Mouse (Mus musculus) lung, embryonic 15.5 days (tissue): ENCODE measurements at regions not wholly inside any gene's neighbourhood (a gene's known extent, or its start where the extent isn't known, plus 50 kb on each side); places are given as distances from the start of the nearest gene placed in this dataset.

Experiments
- ATAC-seq: fragments of 200-750 bp; cut with Nextera tagmentation; 2 replicates; pipeline ENCODE4 v1.8.0; 2017; ENCODE audit warnings: moderate number of reproducible peaks, borderline replicate concordance; ENCODE audit not compliant: low FRiP score, low TSS enrichment; ENCODE audit errors: extremely low read depth
- H3K27ac ChIP-seq: fragments of 300-500 bp; sonication (generic); 2 replicates; pipeline ENCODE4 v1.5.1; 2015; ENCODE audit warnings: moderate library complexity, mild to moderate bottlenecking, inconsistent platforms
- H3K27me3 ChIP-seq: fragments of 300-500 bp; sonication (generic); 2 replicates; pipeline ENCODE4 v1.6.1; 2015; ENCODE audit warnings: inconsistent platforms
- H3K36me3 ChIP-seq: fragments of 300-500 bp; sonication (generic); 2 replicates; pipeline ENCODE4 v1.6.1; 2015; ENCODE audit warnings: inconsistent platforms
- H3K4me1 ChIP-seq: fragments of 300-500 bp; sonication (generic); 2 replicates; pipeline ENCODE4 v1.6.1; 2015; ENCODE audit warnings: inconsistent platforms
- H3K4me2 ChIP-seq: fragments of 300-500 bp; sonication (generic); 2 replicates; pipeline ENCODE4 v1.6.1; 2015; ENCODE audit warnings: inconsistent platforms, mild to moderate bottlenecking, moderate library complexity
- H3K4me3 ChIP-seq: fragments of 300-500 bp; sonication (generic); 2 replicates; pipeline ENCODE4 v1.5.1; 2015; ENCODE audit warnings: mild to moderate bottlenecking, inconsistent platforms
- H3K9ac ChIP-seq: fragments of 300-500 bp; sonication (generic); 2 replicates; pipeline ENCODE4 v1.6.1; 2015; ENCODE audit warnings: inconsistent platforms
- H3K9me3 ChIP-seq: fragments of 300-500 bp; sonication (generic); 2 replicates; pipeline ENCODE4 v1.6.1; 2016; ENCODE audit warnings: inconsistent platforms
- WGBS: fragments of 180-500 bp; shearing (Covaris S2); methylation state at CpG from one replicate; pipeline ENCODE4 v1.1.7; 2015; 5-methylcytosine and 5-hydroxymethylcytosine counted together

DNA sequence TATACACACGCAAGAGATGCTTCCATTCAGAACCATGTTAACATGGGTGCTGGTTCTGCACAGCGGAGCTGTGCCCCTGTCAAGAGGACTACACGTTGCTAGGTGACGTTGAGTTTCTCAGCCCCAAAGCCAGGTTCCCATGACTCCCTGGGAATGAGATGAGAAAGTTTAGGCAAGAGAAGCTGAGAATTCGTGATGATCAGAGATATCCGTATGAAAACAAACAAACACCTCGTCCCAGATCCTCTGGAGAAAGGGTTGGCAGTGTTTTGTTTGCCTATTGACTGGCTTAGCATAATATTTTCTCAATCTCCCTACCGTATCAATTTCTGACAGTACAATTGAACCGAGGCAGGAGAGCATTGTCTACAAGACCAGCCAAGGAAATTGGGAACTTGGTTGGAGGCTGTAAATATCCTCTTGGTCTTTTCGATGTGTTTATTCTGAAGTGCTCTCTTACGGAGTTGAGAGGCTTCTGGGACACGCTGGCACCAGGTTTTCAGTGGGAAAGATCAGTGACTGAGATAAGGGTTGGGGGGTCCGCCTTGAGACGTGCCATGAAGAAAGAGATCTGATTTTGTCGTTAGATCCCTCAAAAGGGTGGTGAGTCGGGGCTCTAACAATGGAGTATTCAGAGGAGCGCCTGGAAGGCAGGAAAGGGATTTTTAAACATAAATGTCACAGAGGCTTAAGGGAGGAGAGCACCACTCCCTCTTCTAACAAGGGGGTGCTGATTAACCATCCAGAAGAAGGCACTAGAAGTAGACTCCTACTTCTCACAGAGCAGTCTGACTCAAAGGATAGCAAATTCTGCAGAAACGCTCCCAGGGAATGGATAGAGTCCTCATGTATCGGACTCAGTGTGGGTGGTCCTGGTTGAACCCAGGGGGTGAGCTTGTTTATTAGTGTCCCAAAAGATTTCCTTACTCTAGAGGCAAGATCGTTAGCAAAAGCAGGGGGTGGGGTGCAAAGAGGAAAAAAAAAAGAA is 70.5 kb upstream of the Gm45716 start:
- Histone ChIP-seq H3K27me3 (no peaks in the 10 kb centered on the region), H3K4me2 (peak overlapping the region; percentile 42), H3K4me3 (no peak overlapping the region), H3K9ac (no peak overlapping the region), H3K4me1 (peaks cover 34% of the 10 kb centered on the region), H3K27ac (peak overlapping the region; percentile 84), H3K9me3 (no peaks in the 10 kb centered on the region), H3K36me3 (no peaks in the 10 kb centered on the region)
- WGBS, result 14% methylated on average over 20 of the region's 20 CpGs
- ATAC-seq, result peak; percentile 68; the same call in 1 of the 2 replicates

DNA sequence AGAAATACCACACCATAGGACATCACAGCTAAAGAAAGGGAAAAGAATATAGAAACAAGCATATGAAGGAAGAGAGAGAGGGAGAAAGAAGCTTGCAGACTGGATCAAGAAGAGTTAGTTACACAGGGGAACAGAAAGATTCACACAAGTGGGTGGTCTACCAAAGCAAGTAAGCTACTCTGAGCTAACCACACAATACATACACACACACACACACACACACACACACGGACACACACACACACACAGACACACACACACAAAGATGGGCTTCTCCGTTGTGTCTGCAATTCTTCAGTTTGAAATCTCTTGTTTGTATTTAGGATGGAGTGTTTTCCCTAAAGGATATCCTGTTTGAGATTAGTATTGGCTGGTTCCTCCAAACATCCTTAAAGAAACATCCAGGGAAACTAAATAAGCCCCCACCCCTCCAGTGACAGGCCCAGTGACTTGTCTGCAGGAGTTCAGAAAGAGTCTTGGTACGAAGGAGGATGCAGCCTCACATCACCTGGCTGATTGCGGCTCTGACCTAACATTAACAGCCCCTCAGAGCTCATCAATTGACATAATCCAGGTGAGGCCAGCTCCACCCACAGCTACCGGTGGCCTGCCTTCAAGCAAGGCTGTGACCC is 69.7 kb upstream of the Gm45716 start:
- no peaks in the 10 kb centered on the region for H3K9me3 ChIP-seq
- peak; percentile 24; the same call in 1 of the 2 replicates for ATAC-seq
- H3K4me1 ChIP-seq, result peaks cover 42% of the 10 kb centered on the region
- H3K27me3 ChIP-seq, result no peaks in the 10 kb centered on the region
- H3K9ac ChIP-seq, result no peak overlapping the region
- H3K27ac ChIP-seq, result peak overlapping the region; percentile 84
- H3K36me3 ChIP-seq, result no peaks in the 10 kb centered on the region
- WGBS, result 37% methylated on average over 5 of the region's 5 CpGs
- peak overlapping the region; percentile 42 for H3K4me2 ChIP-seq
- no peak overlapping the region for H3K4me3 ChIP-seq

DNA sequence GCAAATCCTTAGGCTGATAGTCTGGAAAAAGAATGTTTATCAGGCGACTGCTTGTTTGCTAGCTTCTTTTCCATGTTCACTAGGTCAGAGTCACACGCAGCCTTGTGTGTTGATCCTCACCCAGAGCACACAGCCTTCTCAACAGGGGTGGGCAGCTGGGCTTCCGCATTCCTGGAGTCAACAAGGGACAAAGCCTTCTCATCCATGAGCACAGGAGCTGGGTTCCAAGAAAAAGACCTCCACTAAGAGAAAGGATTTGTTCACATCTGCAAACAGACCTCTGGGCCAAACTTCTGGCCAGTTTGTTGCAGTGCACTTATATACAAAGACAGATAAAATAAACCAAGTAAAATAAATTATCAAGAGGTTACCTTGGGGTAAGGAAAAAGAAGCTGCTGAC is 65.6 kb upstream of the Gm45716 start:
- Histone ChIP-seq H3K27me3 (no peaks in the 10 kb centered on the region), H3K9me3 (no peaks in the 10 kb centered on the region), H3K9ac (no peak overlapping the region), H3K4me1 (peaks cover 37% of the 10 kb centered on the region), H3K4me2 (no peak overlapping the region), H3K27ac (peak overlapping the region; percentile 79), H3K36me3 (no peaks in the 10 kb centered on the region), H3K4me3 (no peak overlapping the region)
- peak; percentile 86 for ATAC-seq
- WGBS, result 11% methylated on average over 3 of the region's 3 CpGs

DNA sequence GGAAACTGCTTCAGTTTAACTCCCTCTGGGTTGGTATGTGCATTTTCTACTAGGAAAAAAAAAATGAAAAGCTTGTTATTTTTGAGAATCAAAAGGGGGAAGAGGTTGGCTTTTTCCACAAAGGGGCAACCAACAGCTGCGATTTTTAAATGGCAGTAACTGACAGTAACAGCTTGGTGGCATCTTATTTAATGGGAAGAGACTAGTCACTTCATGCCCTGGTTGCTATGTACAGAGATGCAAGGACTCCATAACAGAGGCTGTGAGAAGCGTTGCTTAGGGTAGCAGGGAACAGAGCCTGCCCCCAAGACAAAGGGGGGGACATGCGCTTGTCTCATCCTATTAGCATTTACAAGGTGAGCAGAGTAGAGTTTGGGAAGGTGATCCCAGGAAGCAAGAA is 64.8 kb upstream of the Gm45716 start:
- WGBS, result 50% methylated on average over 3 of the region's 3 CpGs
- Histone ChIP-seq H3K4me3 (no peak overlapping the region), H3K9ac (no peak overlapping the region), H3K27me3 (no peaks in the 10 kb centered on the region), H3K4me2 (no peak overlapping the region), H3K36me3 (no peaks in the 10 kb centered on the region), H3K27ac (peak overlapping the region; percentile 79), H3K9me3 (no peaks in the 10 kb centered on the region), H3K4me1 (peaks cover 29% of the 10 kb centered on the region)
- ATAC-seq, result peak; percentile 68; the same call in 1 of the 2 replicates

DNA sequence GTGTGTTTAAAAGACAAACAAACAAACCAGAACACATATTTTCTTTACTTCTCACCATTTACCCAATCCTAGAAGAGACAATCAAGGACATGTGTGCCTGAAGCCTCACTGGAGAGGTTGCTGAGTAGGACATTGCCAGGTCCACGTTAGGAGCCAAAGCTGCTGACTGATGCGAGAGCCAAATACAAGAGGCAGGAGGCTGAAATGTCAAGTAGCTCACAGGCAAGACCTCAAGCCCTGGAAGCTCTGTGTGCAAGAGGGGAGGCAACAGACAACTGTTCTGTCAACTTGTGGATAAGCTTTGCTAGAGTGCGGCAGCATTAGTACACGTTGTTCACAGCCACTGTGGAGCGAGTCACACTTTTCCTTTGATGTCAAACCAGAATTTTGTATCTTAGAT is 63.6 kb upstream of the Gm45716 start:
- H3K27ac ChIP-seq, result no peak overlapping the region
- H3K4me1 ChIP-seq, result peaks cover 21% of the 10 kb centered on the region
- no peaks in the 10 kb centered on the region for H3K27me3 ChIP-seq
- no peaks in the 10 kb centered on the region for H3K9me3 ChIP-seq
- no peaks in the 10 kb centered on the region for H3K36me3 ChIP-seq
- WGBS, result 64% methylated on average over 5 of the region's 5 CpGs
- ATAC-seq, result no peak
- no peak overlapping the region for H3K4me2 ChIP-seq
- H3K9ac ChIP-seq, result no peak overlapping the region
- no peak overlapping the region for H3K4me3 ChIP-seq

DNA sequence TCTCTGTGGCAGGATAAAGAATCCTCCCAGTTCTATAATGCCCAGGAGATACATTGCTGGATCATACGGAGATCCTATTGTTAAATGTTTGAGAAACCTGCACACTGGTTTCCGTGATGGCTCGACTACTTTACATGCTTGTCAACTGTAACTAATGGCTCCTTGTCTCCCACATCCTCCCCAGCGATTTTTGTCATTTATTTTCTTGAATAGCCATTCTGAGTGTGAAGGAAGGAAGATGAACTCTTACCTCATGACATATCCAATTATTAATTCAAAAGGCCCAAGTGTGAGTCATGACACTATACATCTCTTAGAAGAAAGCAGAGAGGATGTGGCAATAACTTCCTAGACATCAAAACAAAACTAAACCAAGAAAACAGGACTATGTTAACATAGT is 61.2 kb upstream of the Gm45716 start:
- Histone ChIP-seq H3K36me3 (no peaks in the 10 kb centered on the region), H3K9ac (no peak overlapping the region), H3K4me3 (no peak overlapping the region), H3K9me3 (no peaks in the 10 kb centered on the region), H3K27ac (no peak overlapping the region), H3K27me3 (no peaks in the 10 kb centered on the region), H3K4me1 (peaks cover 31% of the 10 kb centered on the region), H3K4me2 (no peak overlapping the region)
- ATAC-seq, result no peak
- 60% methylated on average over 4 of the region's 4 CpGs for WGBS

DNA sequence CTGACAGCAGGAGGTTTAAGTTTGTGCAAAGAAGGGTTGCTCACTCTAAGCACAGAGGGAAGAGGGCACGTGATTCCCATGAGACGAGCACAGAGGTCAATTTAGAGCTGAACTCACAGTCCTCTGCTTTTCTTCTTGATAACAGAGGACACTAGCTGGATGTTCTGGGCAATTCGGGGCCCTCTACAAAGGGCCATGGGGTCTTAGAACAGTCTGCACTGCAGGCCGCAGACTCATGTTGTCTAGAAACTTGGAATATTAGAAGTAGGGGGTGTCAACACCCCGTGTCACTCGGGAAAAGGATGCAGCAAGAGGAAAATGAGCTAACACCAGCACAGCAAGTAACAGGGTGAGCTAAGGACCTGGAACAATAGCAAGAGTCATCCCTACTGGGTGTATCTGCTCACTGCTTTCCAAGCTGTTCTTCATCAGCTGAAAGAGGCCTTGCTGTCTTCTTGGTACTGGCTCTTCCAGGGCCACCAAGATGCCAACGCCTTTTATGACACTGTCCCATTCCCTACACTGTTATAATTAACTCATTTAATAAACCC is 58.5 kb upstream of the Gm45716 start:
- peaks cover 17% of the 10 kb centered on the region for H3K4me1 ChIP-seq
- WGBS, result 75% methylated on average over 7 of the region's 7 CpGs
- no peak for ATAC-seq
- no peak overlapping the region for H3K9ac ChIP-seq
- H3K4me2 ChIP-seq, result no peak overlapping the region
- no peaks in the 10 kb centered on the region for H3K36me3 ChIP-seq
- no peaks in the 10 kb centered on the region for H3K9me3 ChIP-seq
- H3K4me3 ChIP-seq, result no peak overlapping the region
- H3K27me3 ChIP-seq, result no peaks in the 10 kb centered on the region
- no peak overlapping the region; the same call in 1 of the 2 replicates for H3K27ac ChIP-seq

DNA sequence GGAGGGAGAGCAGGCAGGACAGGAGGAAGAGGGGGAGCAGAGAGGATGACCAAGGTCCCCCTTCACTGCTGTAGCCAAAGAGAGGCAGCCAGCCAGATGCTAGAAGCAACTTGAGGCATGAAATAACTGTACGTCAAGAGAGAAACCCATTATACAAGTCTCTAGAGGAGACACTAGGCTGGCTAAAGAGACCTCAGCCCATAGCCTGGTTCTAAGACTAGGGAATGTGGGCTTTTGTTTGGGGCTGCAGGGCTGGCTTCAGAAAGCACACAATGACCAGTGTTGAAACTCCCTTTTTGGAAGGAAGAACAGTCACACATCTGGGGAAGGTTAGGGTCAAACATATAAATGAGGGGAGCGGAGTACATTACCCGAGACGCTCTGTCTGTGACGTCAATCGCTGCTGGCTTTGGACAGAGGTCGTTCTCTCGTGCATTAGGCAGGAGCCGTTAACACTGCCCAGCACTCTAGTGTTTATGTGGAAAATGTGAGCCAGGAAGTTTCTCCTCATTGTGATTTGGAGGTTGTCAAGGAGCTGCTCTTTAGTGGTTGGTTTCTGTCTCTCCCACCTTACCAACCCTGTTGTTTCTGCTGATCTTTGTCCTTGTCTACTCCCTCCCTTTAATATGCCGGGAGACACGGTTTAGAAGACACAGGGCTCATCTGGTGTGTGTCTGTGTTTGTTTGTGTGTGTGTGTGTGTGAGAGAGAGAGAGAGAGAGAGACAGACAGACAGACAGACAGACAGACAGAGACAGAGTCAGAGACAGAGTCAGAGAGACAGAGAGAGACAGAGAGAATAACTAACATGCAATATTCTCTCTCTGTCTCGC is 57.5 kb upstream of the Gm45716 start:
- no peaks in the 10 kb centered on the region for H3K9me3 ChIP-seq
- WGBS, result 19% methylated on average over 12 of the region's 12 CpGs
- H3K4me2 ChIP-seq, result peak overlapping the region; percentile 30
- H3K4me1 ChIP-seq, result peaks cover 17% of the 10 kb centered on the region
- H3K27ac ChIP-seq, result peak overlapping the region; percentile 69
- no peak overlapping the region for H3K4me3 ChIP-seq
- no peaks in the 10 kb centered on the region for H3K36me3 ChIP-seq
- peak; percentile 91 for ATAC-seq
- H3K27me3 ChIP-seq, result no peaks in the 10 kb centered on the region
- H3K9ac ChIP-seq, result 0 out of 2 replicates have a peak overlapping the region, but pooled peaks have one; percentile 2

DNA sequence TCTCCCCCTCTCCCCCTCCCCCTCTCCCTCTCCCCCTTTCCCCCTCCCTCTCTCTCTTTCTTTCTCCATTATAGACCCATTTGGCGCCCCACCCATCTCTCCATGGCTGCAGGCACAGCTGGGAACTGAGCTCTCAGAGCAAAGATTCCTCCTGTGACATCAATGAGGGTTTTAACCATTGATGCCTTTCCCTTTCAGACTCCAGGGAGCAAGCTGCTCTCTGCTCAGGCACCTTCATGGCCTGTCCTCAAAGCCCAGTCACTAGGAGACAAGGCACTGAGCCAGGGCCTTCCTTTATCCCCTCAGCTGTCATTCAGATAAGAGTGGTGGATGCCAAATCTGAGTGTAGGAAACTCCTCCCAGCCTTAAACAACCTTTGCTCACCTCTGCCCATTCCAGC is 56.8 kb upstream of the Gm45716 start:
- Histone ChIP-seq H3K27me3 (no peaks in the 10 kb centered on the region), H3K36me3 (no peaks in the 10 kb centered on the region), H3K4me3 (no peak overlapping the region), H3K9ac (no peak overlapping the region), H3K27ac (peak overlapping the region; percentile 69), H3K4me2 (no peak overlapping the region), H3K4me1 (peaks cover 17% of the 10 kb centered on the region), H3K9me3 (no peaks in the 10 kb centered on the region)
- ATAC-seq, result peak; percentile 43; the same call in 1 of the 2 replicates
- 29% methylated on average over 1 of the region's 1 CpGs for WGBS

DNA sequence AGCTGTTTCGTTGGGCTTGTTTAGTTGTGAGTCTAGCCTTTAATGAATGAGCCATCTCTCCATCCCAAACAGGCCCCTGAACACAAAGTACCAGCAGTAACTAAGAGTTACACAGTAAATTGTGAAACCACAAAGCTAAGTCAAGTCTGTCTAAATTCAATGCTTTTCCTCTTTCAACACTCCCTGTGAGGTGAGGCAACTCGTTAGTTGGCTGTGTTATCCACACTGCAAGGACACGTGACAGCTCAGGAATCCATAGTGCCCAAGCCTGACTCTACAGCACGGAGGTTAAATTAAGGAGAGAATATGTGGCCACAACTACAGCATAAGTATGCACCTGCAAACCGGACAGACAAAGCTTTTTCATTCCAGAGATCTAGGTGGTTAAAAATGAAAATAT is 54.9 kb upstream of the Gm45716 start:
- H3K4me2 ChIP-seq, result no peak overlapping the region
- no peaks in the 10 kb centered on the region for H3K27me3 ChIP-seq
- no peak overlapping the region for H3K27ac ChIP-seq
- H3K4me1 ChIP-seq, result peaks cover 17% of the 10 kb centered on the region
- no peaks in the 10 kb centered on the region for H3K36me3 ChIP-seq
- no peaks in the 10 kb centered on the region for H3K9me3 ChIP-seq
- ATAC-seq, result no peak
- WGBS, result 62% methylated on average over 5 of the region's 5 CpGs
- no peak overlapping the region for H3K4me3 ChIP-seq
- no peak overlapping the region for H3K9ac ChIP-seq

DNA sequence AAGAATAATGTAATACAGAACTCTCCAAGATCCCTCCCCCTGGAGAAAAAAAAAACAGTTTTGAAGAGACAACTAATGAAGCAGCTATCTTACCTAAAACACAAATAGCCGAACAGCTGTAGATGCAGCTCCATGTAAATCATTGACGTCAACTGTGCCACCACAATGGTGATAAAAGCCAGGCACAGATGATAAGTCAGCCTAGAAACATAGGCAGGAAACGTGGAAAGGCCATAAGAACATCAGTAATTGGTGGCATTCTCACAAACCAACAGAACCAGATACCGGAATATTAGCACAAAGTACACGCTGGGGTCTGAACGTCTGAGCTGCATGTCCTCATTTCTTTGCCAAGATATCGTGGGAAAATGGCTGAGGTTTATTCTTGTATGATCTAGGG is 51.2 kb upstream of the Gm45716 start:
- no peaks in the 10 kb centered on the region for H3K9me3 ChIP-seq
- H3K36me3 ChIP-seq, result no peaks in the 10 kb centered on the region
- H3K4me1 ChIP-seq, result no peaks in the 10 kb centered on the region
- no peaks in the 10 kb centered on the region for H3K27me3 ChIP-seq
- ATAC-seq, result no peak
- H3K4me3 ChIP-seq, result no peak overlapping the region
- H3K27ac ChIP-seq, result no peak overlapping the region
- no peak overlapping the region for H3K4me2 ChIP-seq
- WGBS, result 73% methylated on average over 7 of the region's 7 CpGs
- no peak overlapping the region for H3K9ac ChIP-seq
